Mouse (Mus musculus): ENCODE results near the gene Gss. TPM values are rescaled to one million over a fixed set of nuclear protein-coding genes. Genes with fewer than 3 reads are reported as not detected.
"Not testable (repeated sequence)": the region's sequence is repeated elsewhere in the genome, so short reads cannot be mapped to it uniquely, and the experiment has no call there.

The Gss gene
- polyA plus RNA-seq, 1 experiment from 2014 or later, result 37.1 TPM

DNA sequence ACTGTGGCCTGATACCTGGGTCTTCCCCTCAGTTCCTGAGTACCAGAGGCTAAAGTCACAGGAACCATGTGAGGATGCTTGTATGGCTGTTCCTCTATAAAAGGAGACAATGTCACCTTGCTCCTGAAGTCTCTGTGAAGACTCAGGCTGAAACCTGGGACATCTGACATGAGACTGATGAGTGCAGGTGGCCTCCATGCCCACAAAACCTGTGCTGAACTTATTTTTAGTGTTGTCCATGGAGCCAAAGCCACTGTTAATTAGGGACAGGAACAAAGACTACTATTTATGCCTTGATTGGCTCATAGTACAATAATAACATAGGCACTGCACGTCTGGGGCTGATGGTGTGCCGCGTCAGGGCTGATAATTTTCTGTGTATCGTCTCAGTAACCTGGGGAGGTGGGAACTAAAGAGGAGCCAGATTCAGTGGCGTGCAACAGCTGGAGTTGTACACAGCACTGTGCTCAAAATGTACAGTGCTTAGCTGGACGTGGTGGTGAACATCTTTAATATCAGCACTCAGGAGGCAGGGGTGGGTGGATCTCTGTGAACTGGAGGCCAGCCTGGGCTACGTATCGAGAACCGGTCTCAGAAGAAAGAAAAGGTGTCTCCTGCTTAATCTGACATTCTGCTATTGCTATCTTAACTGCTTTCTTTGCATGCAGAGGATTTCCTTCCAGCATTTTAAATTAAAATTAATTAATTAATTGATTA lies 19.4 kb upstream of the Gss start:
- H3K27me3 ChIP-seq (replicated peaks; ENCODE audit: insufficient read depth, low read length), result no peaks in the 10 kb centered on the region
- no peak overlapping the region for H3K4me3 ChIP-seq (ENCODE audit: low read depth, low read length)
- no peaks in the 10 kb centered on the region for H3K9me3 ChIP-seq (ENCODE audit: low read length)
- H3K27ac ChIP-seq (ENCODE audit: low read length), result no peak overlapping the region
- ATAC-seq (no peak), DNase-seq (ENCODE audit: low spot score) (no peak)
- WGBS, result 80% methylated on average over 9 of the region's 9 CpGs
- no peaks in the 10 kb centered on the region for H3K36me3 ChIP-seq (ENCODE audit: insufficient read depth, low read length)
- no peak overlapping the region for H3K4me2 ChIP-seq (replicated peaks; ENCODE audit: low read depth, low read length)
- no peak overlapping the region for H3K9ac ChIP-seq (replicated peaks; ENCODE audit: low read depth)
- H3K4me1 ChIP-seq (ENCODE audit: insufficient read depth, low read depth, low read length), result peaks cover 3% of the 10 kb centered on the region; the same call in 1 of the 2 replicates
- TF ChIP-seq CTCF (IDR thresholded peaks at IDR 0.05), result no peak
- no peak for TF ChIP-seq EP300 (IDR thresholded peaks at IDR 0.05)

DNA sequence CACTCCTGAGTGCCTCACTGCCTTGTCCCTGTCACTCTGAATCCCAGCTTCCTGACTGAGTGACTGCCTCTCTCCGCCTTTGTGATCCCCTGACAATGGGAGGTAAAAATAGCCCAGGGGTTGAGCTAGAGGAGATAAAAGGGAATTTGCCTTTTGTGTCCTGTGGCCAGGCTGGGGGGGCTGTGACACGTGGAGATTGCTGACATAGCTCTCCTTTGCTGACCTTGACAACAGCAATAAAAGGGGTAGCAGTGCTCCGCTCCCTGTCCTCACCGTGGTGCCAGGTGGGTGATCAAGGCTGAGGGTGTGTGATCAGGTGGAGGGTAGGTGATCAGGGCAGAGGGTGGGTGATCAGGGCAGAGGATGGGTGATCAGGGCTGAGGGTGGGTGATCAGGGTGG lies 18.4 kb upstream of the Gss start, which contains the start of gene Myh7b:
Gene Myh7b (plus strand): TSS at position 235 of the 400 bp plus-strand sequence.
- Histone ChIP-seq H3K4me2 (replicated peaks; ENCODE audit: low read depth, low read length) (no peak within 1 kb of the TSS), H3K27me3 (replicated peaks; ENCODE audit: insufficient read depth, low read length) (no peaks in the 10 kb centered on the region), H3K36me3 (ENCODE audit: insufficient read depth, low read length) (no peaks in the 10 kb centered on the region), H3K9ac (replicated peaks; ENCODE audit: low read depth) (no peak within 1 kb of the TSS), H3K9me3 (ENCODE audit: low read length) (no peaks in the 10 kb centered on the region), H3K4me1 (ENCODE audit: insufficient read depth, low read depth, low read length) (peaks cover 3% of the 10 kb centered on the region; the same call in 1 of the 2 replicates), H3K27ac (ENCODE audit: low read length) (no peak within 1 kb of the TSS), H3K4me3 (ENCODE audit: low read depth, low read length) (no peak within 1 kb of the TSS)
- WGBS, result 39% methylated on average over 4 of the region's 4 CpGs
- ATAC-seq (no peak), DNase-seq (ENCODE audit: low spot score) (no peak)
- TF ChIP-seq EP300 (IDR thresholded peaks at IDR 0.05), result no peak
- TF ChIP-seq CTCF (IDR thresholded peaks at IDR 0.05), result no peak

DNA sequence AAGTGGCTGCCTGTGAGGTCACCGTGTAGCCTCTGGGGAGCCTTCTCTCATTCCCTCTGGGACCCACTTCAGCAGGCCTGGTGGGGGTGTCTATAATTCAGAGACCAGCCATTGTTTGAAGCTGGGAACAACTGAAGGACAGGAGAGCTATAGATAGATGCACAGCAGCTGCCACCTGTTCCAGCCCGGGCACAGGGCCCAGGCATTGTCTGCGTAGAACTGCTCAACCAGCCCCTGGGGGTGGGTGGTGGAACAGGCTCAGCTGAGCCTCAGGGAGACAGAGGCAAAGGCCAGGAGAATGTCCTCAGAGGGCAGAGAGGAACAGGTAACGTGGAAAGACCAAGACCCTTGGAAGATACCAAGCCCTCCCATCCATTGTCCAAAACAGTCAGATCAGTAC lies 13.8 kb upstream of the Gss start:
- Histone ChIP-seq H3K9ac (replicated peaks; ENCODE audit: low read depth) (no peak overlapping the region), H3K4me3 (ENCODE audit: low read depth, low read length) (no peak overlapping the region), H3K4me2 (replicated peaks; ENCODE audit: low read depth, low read length) (no peak overlapping the region), H3K27me3 (replicated peaks; ENCODE audit: insufficient read depth, low read length) (no peaks in the 10 kb centered on the region), H3K9me3 (ENCODE audit: low read length) (no peaks in the 10 kb centered on the region), H3K27ac (ENCODE audit: low read length) (no peak overlapping the region), H3K4me1 (ENCODE audit: insufficient read depth, low read depth, low read length) (no peaks in the 10 kb centered on the region), H3K36me3 (ENCODE audit: insufficient read depth, low read length) (no peaks in the 10 kb centered on the region)
- no peak for TF ChIP-seq CTCF (IDR thresholded peaks at IDR 0.05)
- TF ChIP-seq EP300 (IDR thresholded peaks at IDR 0.05), result no peak
- 86% methylated on average over 4 of the region's 4 CpGs for WGBS
- DNase-seq (ENCODE audit: low spot score) (no peak), ATAC-seq (no peak)

DNA sequence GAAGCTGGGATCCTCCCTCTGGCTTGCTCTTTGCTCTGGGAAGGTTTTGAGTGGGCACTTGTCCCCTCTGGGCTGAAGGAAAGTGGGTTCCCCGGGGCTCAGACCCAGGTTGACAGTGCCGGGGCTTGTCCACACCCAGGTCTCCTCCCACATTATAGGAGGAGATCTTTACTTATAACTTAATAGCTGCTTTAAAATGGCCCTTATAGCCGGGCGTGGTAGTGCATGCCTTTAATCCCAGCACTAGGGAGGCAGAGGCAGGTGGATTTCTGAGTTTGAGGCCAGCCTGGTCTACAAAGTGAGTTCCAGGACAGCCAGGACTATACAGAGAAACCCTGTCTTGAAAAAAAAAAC lies 12.6 kb upstream of the Gss start:
- not testable (repeated sequence) for H3K36me3 ChIP-seq (ENCODE audit: insufficient read depth, low read length); DNase-seq (ENCODE audit: low spot score); H3K27ac ChIP-seq (ENCODE audit: low read length); H3K9me3 ChIP-seq (ENCODE audit: low read length); H3K4me2 ChIP-seq (replicated peaks; ENCODE audit: low read depth, low read length); H3K27me3 ChIP-seq (replicated peaks; ENCODE audit: insufficient read depth, low read length); H3K9ac ChIP-seq (replicated peaks; ENCODE audit: low read depth); ATAC-seq; H3K4me1 ChIP-seq (ENCODE audit: insufficient read depth, low read depth, low read length); H3K4me3 ChIP-seq (ENCODE audit: low read depth, low read length)
- WGBS, result 55% methylated on average over 4 of the region's 4 CpGs

DNA sequence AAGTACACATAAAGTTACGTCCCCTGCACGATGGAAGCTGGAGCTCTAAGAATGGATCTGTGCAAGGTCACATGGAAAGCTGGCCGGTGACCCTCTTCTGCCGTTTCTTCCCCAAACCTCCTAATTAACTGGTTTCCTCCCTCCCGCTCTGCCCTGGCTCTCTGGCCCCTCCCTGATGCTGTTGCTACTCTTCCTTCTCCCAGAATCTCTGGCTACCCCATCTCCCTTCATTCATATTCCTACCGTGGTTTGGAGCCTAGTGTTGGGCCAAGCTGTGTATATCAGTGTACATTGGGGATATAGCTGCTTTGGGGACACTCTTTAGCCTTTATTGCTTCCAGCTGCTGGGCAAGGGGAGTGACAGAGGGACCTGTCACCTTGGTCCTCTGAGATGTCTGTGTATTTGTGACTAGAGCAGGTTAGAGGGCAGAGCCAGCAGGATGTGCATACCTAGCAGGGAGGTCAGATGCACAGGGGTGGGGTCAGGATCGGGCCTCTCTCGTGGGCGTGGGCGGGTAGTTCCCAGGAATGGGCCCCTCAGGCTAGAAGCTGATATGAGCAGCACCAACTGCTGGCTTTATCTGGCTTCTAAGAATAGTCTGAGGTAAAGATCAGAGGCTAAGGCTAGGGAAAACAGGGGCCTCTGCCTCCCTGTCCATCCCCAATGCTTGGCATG lies 12.1 kb upstream of the Gss start:
- Histone ChIP-seq H3K27me3 (replicated peaks; ENCODE audit: insufficient read depth, low read length) (no peaks in the 10 kb centered on the region), H3K9ac (replicated peaks; ENCODE audit: low read depth) (no peak overlapping the region), H3K36me3 (ENCODE audit: insufficient read depth, low read length) (no peaks in the 10 kb centered on the region), H3K4me3 (ENCODE audit: low read depth, low read length) (no peak overlapping the region), H3K27ac (ENCODE audit: low read length) (no peak overlapping the region), H3K4me1 (ENCODE audit: insufficient read depth, low read depth, low read length) (no peaks in the 10 kb centered on the region), H3K4me2 (replicated peaks; ENCODE audit: low read depth, low read length) (no peak overlapping the region), H3K9me3 (ENCODE audit: low read length) (no peaks in the 10 kb centered on the region)
- ATAC-seq, result no peak
- no peak for TF ChIP-seq CTCF (IDR thresholded peaks at IDR 0.05)
- no peak for TF ChIP-seq EP300 (IDR thresholded peaks at IDR 0.05)
- WGBS, result 24% methylated on average over 9 of the region's 10 CpGs
- no peak for DNase-seq (ENCODE audit: low spot score)

DNA sequence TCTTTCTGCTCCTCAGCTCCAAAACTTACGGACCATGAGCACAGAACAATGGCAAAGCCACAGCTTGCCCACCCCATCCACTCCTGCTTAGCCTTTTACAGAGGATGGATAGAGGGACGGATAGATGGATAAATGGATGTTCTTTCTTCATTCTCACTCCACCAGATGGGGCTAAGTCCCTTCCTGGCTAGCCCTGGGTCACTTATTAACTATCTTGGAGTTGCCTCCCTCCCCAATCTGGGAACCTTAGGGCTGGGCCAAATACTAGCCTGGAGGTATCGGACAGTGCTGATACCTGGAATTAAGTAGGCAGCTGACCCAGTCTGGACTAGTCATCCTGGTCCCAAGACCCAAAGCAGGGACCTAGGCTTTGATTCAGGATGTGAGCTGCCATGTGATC lies 11.1 kb upstream of the Gss start:
- WGBS, result 67% methylated on average over 3 of the region's 3 CpGs
- no peak overlapping the region for H3K9ac ChIP-seq (replicated peaks; ENCODE audit: low read depth)
- no peak for DNase-seq (ENCODE audit: low spot score)
- H3K4me2 ChIP-seq (replicated peaks; ENCODE audit: low read depth, low read length), result no peak overlapping the region
- no peaks in the 10 kb centered on the region for H3K27me3 ChIP-seq (replicated peaks; ENCODE audit: insufficient read depth, low read length)
- no peak for TF ChIP-seq EP300 (IDR thresholded peaks at IDR 0.05)
- TF ChIP-seq CTCF (IDR thresholded peaks at IDR 0.05), result 0 out of 2 replicates have a peak, but pooled peaks have one; percentile 19
- H3K4me1 ChIP-seq (ENCODE audit: insufficient read depth, low read depth, low read length), result no peaks in the 10 kb centered on the region
- H3K9me3 ChIP-seq (ENCODE audit: low read length), result no peaks in the 10 kb centered on the region
- no peak for ATAC-seq
- H3K27ac ChIP-seq (ENCODE audit: low read length), result no peak overlapping the region
- no peak overlapping the region for H3K4me3 ChIP-seq (ENCODE audit: low read depth, low read length)
- no peaks in the 10 kb centered on the region for H3K36me3 ChIP-seq (ENCODE audit: insufficient read depth, low read length)
